Mouse (Mus musculus) megakaryocyte, embryonic 14.5 days (primary cell): Measurements from ENCODE around the gene Ccdc87.

Experiments used
- FLI1 ChIP-seq: IDR thresholded peaks from 2 replicates; pipeline ENCODE4 v1.6.1; 2012; ENCODE audit warnings: low read length, inconsistent platforms, mixed read lengths
- GATA1 ChIP-seq: IDR thresholded peaks from 3 replicates; pipeline ENCODE4 v1.6.1; 2012; ENCODE audit warnings: mixed read lengths, low read length, inconsistent platforms, borderline replicate concordance

DNA sequence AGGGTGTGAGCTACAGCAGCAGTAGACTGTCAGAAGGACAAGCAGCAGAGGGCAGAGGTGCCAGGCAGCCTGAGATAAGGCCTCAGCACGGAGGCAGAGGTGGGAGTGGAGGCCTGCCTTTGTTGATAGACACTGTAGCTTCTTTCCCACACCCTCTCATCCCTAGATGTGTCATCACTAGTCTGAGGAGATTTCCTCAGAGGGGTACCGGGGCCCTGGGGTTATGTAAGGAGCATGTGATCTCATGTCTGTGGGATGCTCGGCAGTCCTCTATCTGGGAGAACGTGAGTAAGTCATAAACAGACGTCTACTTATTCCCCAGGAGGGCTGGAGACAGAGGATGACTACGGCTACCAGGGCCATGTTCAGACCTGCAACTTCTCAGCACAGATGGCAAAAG is 19.9 kb downstream of the Ccdc87 start:
- TF ChIP-seq GATA1 (no peak), FLI1 (no peak)
